Mouse (Mus musculus) bone marrow, adult 2 months (tissue): ENCODE results near the gene Krt75.

Experiments used
- CTCF ChIP-seq: fragments of 200-500 bp; IDR thresholded peaks from 2 replicates; pipeline ENCODE4 v1.5.1; 2011; ENCODE audit warnings: low read length, control low read depth; ENCODE audit not compliant: control insufficient read depth, insufficient read depth
- POLR2A ChIP-seq: fragments of 200-500 bp; IDR thresholded peaks from 2 replicates; pipeline ENCODE4 v1.6.1; 2011; ENCODE audit warnings: low read depth, mild to moderate bottlenecking, control low read depth, low read length, borderline replicate concordance; ENCODE audit not compliant: control insufficient read depth

GRCm38 (mm10) chr15:101573796-101574345 lies at the start of gene Krt75:
- no peak for TF ChIP-seq POLR2A
- no peak for TF ChIP-seq CTCF
